Mouse (Mus musculus): ENCODE results near the gene Plpp3. TPM values are rescaled to one million over a fixed set of nuclear protein-coding genes. Genes with fewer than 3 reads are reported as not detected.

Plpp3 gene
- polyA plus RNA-seq, 1 experiment, result 48.5 TPM

DNA sequence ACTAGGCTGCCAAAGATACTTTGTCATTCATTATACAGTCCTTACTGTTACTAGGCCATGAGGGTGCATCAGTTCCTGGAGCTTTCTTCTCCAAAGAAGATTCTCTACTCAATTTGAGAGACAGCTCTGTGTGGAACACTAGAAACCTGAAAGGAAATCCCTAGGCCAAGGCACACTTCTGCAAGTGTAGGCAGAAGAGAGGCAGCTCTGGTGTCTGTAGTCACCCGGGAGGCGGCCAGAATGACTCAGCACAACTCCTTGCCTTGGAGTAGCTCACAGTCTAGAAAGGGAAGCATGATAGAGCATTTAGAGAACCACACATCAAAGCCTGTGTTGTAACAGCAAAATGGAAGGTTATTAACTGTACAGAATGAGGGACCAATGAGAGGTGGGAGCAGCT is 68.4 kb downstream of the Plpp3 start:
- WGBS, result 38% methylated on average over 2 of the region's 2 CpGs
- no peak overlapping the region for H3K4me3 ChIP-seq (ENCODE audit: low read depth, low read length)
- no peak overlapping the region for H3K27ac ChIP-seq (ENCODE audit: insufficient read depth, low read depth, low read length)
- H3K27me3 ChIP-seq (ENCODE audit: control insufficient read depth, insufficient read depth, low read length), result no peaks in the 10 kb centered on the region
- peaks cover 31% of the 10 kb centered on the region for H3K4me1 ChIP-seq (ENCODE audit: control insufficient read depth, insufficient read depth, insufficient read length, low read length)
- no peak for TF ChIP-seq POLR2A (IDR thresholded peaks at IDR 0.05; ENCODE audit: low read depth, low read length)
- TF ChIP-seq CTCF (IDR thresholded peaks at IDR 0.05; ENCODE audit: extremely low read depth, insufficient read length, insufficient replicate concordance, low read depth, low read length), result no peak
- H3K36me3 ChIP-seq (ENCODE audit: control insufficient read depth, insufficient read depth, low read length), result no peaks in the 10 kb centered on the region; the same call in 1 of the 2 replicates

DNA sequence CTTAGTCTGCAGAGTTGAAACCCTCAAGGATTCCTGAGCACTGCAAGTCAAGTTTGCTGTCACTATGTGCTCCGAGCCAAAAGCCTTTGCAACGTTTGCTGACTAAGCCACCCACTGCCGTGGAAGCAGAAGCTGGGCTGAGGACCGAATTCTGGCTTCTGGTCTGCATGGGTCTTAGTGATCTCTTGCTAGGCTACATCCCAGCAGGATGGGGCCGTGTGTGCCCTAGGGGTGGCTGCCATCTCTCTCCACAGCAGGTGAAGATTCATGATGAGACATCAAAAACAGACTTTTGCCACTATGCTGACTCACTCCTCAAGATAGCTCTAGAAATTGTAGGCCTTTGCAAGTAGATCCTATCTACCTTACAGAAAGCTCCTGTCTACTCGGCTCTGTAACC is 69.2 kb downstream of the Plpp3 start:
- TF ChIP-seq CTCF (IDR thresholded peaks at IDR 0.05; ENCODE audit: extremely low read depth, insufficient read length, insufficient replicate concordance, low read depth, low read length) (no peak), POLR2A (IDR thresholded peaks at IDR 0.05; ENCODE audit: low read depth, low read length) (no peak)

DNA sequence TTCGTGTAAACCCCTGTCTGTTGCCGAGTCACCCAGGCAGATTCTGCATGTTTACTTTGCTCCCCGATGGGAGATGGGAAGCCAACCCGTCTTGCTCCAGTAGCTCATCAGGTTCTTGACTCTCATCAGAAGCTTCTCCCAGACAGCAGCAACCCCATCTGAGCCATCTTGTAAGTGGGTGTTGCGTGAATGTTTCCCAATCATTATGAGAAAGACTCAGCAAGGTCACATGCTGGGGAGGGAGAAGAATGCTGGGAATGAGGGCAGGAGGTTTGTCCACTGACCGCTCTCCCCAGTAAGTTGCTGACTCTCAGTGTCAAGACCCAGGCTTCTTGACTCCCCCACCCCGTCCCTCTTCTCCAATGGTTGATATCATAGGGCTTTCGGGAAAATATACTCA is 73.0 kb downstream of the Plpp3 start:
- H3K27ac ChIP-seq (ENCODE audit: insufficient read depth, low read depth, low read length), result no peak overlapping the region
- no peak overlapping the region for H3K4me3 ChIP-seq (ENCODE audit: low read depth, low read length)
- TF ChIP-seq CTCF (IDR thresholded peaks at IDR 0.05; ENCODE audit: extremely low read depth, insufficient read length, insufficient replicate concordance, low read depth, low read length) (no peak), POLR2A (IDR thresholded peaks at IDR 0.05; ENCODE audit: low read depth, low read length) (no peak)
- 0 out of 2 replicates have a peak, but pooled peaks cover 3% of the 10 kb centered on the region for H3K4me1 ChIP-seq (ENCODE audit: control insufficient read depth, insufficient read depth, insufficient read length, low read length)
- WGBS, result 87% methylated on average over 8 of the region's 8 CpGs
- H3K36me3 ChIP-seq (ENCODE audit: control insufficient read depth, insufficient read depth, low read length), result peaks cover 4% of the 10 kb centered on the region; the same call in 1 of the 2 replicates
- H3K27me3 ChIP-seq (ENCODE audit: control insufficient read depth, insufficient read depth, low read length), result no peaks in the 10 kb centered on the region

More for the DNA sequence above, 69.2 kb downstream of the Plpp3 start:
- Histone ChIP-seq H3K4me1 (ENCODE audit: control insufficient read depth, insufficient read depth, insufficient read length, low read length) (peaks cover 28% of the 10 kb centered on the region), H3K36me3 (ENCODE audit: control insufficient read depth, insufficient read depth, low read length) (peaks cover 4% of the 10 kb centered on the region; the same call in 1 of the 2 replicates), H3K27ac (ENCODE audit: insufficient read depth, low read depth, low read length) (no peak overlapping the region), H3K27me3 (ENCODE audit: control insufficient read depth, insufficient read depth, low read length) (no peaks in the 10 kb centered on the region), H3K4me3 (ENCODE audit: low read depth, low read length) (no peak overlapping the region)
- WGBS, result 81% methylated on average over 6 of the region's 6 CpGs

DNA sequence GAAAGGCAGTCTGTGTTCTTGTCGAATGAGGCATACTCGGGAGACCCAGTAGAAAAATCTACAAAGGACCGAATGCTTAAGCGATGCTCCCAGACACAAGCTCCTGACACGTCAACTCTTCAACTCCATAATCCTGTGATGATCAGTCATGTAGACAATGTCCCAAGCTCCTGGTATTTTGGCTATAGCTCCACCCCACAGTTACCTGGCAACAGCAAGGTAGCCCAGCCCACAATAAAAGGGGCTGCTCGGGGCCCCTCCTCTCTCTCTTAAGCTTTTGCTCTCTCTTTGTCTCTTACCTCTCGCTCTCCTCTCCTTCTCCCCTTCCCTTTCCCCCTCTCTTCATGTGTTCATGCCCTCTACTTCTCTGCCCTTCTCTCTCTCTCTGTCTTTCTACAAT is 83.1 kb downstream of the Plpp3 start:
- H3K36me3 ChIP-seq (ENCODE audit: control insufficient read depth, insufficient read depth, low read length), result no peaks in the 10 kb centered on the region
- no peak overlapping the region for H3K27ac ChIP-seq (ENCODE audit: insufficient read depth, low read depth, low read length)
- no peaks in the 10 kb centered on the region for H3K27me3 ChIP-seq (ENCODE audit: control insufficient read depth, insufficient read depth, low read length)
- no peak overlapping the region for H3K4me3 ChIP-seq (ENCODE audit: low read depth, low read length)
- WGBS, result 92% methylated on average over 7 of the region's 7 CpGs
- H3K4me1 ChIP-seq (ENCODE audit: control insufficient read depth, insufficient read depth, insufficient read length, low read length), result peaks cover 4% of the 10 kb centered on the region; the same call in 1 of the 2 replicates
- TF ChIP-seq CTCF (IDR thresholded peaks at IDR 0.05; ENCODE audit: extremely low read depth, insufficient read length, insufficient replicate concordance, low read depth, low read length), result no peak

DNA sequence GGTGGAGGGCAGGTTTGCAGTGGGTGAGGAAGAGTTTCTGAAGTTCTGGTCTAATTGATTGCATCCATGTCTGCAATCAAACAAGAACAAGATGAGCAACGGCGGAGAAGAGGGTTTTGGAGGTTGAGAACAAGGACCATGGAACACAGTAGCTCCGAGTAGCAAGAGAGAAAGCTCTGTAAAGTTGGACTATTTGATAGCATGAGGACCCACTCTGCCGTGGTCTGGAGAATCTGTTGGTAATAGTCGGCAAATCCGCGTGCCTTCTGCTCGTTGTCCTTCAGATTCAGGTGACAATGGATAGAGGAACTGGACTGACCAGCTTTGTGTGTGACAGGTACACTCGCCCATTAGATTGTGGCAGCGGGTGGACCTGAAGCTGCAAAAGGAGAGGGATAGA is 87.8 kb downstream of the Plpp3 start:
- WGBS, result 36% methylated on average over 10 of the region's 10 CpGs
- H3K4me1 ChIP-seq (ENCODE audit: control insufficient read depth, insufficient read depth, insufficient read length, low read length), result peaks cover 12% of the 10 kb centered on the region
- H3K4me3 ChIP-seq (ENCODE audit: low read depth, low read length), result peak overlapping the region; percentile 56
- TF ChIP-seq POLR2A (IDR thresholded peaks at IDR 0.05; ENCODE audit: low read depth, low read length) (no peak), CTCF (IDR thresholded peaks at IDR 0.05; ENCODE audit: extremely low read depth, insufficient read length, insufficient replicate concordance, low read depth, low read length) (no peak)
- H3K27me3 ChIP-seq (ENCODE audit: control insufficient read depth, insufficient read depth, low read length), result no peaks in the 10 kb centered on the region
- no peak overlapping the region for H3K27ac ChIP-seq (ENCODE audit: insufficient read depth, low read depth, low read length)
- no peaks in the 10 kb centered on the region for H3K36me3 ChIP-seq (ENCODE audit: control insufficient read depth, insufficient read depth, low read length)

DNA sequence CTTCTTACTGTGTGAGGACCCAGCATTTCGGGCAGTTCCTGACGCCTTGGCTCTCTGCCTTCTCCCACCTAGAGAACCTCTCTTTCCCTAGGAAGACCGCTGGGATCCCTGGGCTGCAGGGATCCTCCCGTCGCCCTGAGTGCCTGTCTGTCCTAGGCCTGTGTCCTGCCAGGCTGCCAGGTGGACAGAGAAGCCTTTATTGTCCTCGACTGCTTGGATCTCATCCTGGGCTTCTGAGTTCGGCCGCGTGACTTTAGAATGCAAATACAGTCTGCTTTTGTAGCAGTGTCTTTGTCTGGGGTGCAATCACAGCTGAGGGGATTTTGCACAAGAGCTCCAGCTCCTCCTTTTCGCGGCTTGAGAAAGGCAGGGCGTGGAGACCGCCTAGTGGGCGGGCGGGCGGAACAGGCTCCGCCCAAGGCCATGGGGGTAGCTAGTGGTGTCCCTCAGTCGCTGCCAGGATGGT is 88.4 kb downstream of the Plpp3 start:
- WGBS, result 3% methylated on average over 18 of the region's 18 CpGs
- no peaks in the 10 kb centered on the region for H3K27me3 ChIP-seq (ENCODE audit: control insufficient read depth, insufficient read depth, low read length)
- no peaks in the 10 kb centered on the region for H3K36me3 ChIP-seq (ENCODE audit: control insufficient read depth, insufficient read depth, low read length)
- peaks cover 12% of the 10 kb centered on the region for H3K4me1 ChIP-seq (ENCODE audit: control insufficient read depth, insufficient read depth, insufficient read length, low read length)
- H3K27ac ChIP-seq (ENCODE audit: insufficient read depth, low read depth, low read length), result no peak overlapping the region
- TF ChIP-seq POLR2A (IDR thresholded peaks at IDR 0.05; ENCODE audit: low read depth, low read length) (no peak), CTCF (IDR thresholded peaks at IDR 0.05; ENCODE audit: extremely low read depth, insufficient read length, insufficient replicate concordance, low read depth, low read length) (no peak)
- H3K4me3 ChIP-seq (ENCODE audit: low read depth, low read length), result peak overlapping the region; percentile 56

DNA sequence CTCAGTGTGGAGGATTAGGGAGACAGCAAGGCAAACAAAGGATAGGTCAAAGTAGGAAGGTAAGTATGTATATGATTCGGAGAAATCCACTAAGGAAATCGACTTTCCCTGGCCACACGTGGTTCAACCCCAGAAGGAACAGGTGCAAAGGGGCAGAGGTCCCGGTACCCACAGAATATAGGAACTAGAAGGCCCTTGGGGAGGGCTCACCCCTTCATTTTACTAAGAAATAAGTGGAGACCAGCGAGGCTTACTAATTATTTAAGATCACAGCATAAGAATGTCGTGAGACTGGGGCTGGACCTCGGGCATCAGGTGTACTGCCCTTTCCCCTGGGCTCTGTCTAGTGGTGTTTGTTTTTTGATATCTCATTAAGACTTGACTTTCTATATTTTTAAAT is 89.2 kb downstream of the Plpp3 start:
- TF ChIP-seq POLR2A (IDR thresholded peaks at IDR 0.05; ENCODE audit: low read depth, low read length) (no peak), CTCF (IDR thresholded peaks at IDR 0.05; ENCODE audit: extremely low read depth, insufficient read length, insufficient replicate concordance, low read depth, low read length) (no peak)
- Histone ChIP-seq H3K27me3 (ENCODE audit: control insufficient read depth, insufficient read depth, low read length) (no peaks in the 10 kb centered on the region), H3K27ac (ENCODE audit: insufficient read depth, low read depth, low read length) (no peak overlapping the region), H3K4me1 (ENCODE audit: control insufficient read depth, insufficient read depth, insufficient read length, low read length) (peaks cover 12% of the 10 kb centered on the region), H3K4me3 (ENCODE audit: low read depth, low read length) (no peak overlapping the region), H3K36me3 (ENCODE audit: control insufficient read depth, insufficient read depth, low read length) (no peaks in the 10 kb centered on the region)
- WGBS, result 55% methylated on average over 7 of the region's 7 CpGs

Data from small intestine, adult 2 months (tissue).